Mouse (Mus musculus) stomach, adult 2 months (tissue): ENCODE measurements around the gene Olfr198. TPM values are rescaled to one million over a fixed set of nuclear protein-coding genes. Genes with fewer than 3 reads are reported as not detected.

Source experiments
- polyA plus RNA-seq: library from polyadenylated mRNA; depleted of rRNA; stranded (reverse); fragments of >200 nt; gene quantifications from 2 replicates; pipeline ENCODE4 v1.2.3, GENCODE M21; 2012; rRNA removed

The Olfr198 gene
- not detected in 2 replicates for polyA plus RNA-seq

DNA sequence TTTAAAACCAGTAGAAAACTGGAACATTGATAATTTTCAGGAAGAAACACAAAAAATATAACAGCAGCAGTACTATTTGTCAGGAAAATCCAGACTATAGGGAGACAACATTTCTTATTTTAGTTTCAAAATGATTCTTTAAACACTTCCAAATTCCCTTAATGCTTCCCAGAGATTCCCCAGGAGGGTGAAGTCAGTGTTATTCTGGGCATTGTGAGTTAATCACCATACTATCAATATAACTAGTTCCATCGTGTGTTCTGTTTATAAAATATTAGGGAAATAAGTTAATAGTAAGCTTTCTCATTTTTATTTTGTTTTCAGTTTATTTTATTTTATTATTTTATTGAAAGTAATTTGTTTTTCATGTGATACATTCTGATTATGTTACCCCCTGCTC is at the start of gene Olfr198:
TSS of gene Olfr198 (minus strand) at position 101 of the 400 bp plus-strand sequence.

DNA sequence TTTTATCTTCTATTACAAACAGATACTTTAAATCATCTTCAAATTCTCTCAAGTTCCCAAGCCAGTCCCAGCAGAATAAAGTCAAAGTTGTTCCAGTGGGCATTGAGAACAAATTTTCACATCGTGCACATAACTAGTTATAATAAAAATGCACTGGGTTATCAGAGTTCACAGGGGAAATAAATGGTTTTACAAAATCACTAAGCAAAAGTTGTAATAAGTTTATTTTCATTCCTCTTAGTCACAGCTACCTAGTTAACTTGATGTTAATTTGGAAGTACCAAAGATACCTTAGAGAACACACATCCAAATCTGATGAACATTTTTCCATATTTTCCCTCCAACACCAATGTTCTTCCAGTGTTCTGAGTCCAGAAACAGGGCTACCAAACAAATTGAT is 16.3 kb upstream of the Olfr198 start, which contains the start of gene Olfr199:
TSS of gene Olfr199 (minus strand) at position 101 of the 400 bp plus-strand sequence.

DNA sequence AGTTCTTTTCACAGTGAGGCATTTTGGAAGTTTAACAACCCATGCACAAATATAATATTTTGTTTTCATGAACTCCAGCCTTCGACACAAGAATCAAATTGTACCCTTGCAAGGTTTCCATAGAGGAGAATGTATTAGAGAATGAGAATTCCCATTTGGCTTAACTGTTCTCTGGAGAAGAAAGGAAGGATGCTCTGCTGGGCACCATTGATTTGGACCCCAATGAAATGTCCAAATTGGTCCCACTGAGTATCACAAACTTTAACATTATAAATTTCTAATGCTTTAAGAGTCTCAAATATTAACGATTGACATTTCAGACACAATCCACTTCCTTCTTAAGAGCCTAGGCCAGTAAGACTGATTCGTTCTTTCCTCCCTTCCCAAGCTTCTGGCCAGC is 33.0 kb downstream of the Olfr198 start, which contains the start of gene Olfr196:
TSS of gene Olfr196 (minus strand) at position 101 of the 400 bp plus-strand sequence.

Other genes starting within 250 kb of the Olfr198 start
- not detected in 2 replicates for gene Olfr183, start 208.2 kb downstream of the Olfr198 start, polyA plus RNA-seq
- gene Olfr186, start 173.2 kb downstream of the Olfr198 start, polyA plus RNA-seq: not detected in 2 replicates
- gene Olfr187, start 163.8 kb downstream of the Olfr198 start, polyA plus RNA-seq: not detected in 2 replicates
- not detected in 2 replicates for gene Olfr190, start 125.5 kb downstream of the Olfr198 start, polyA plus RNA-seq
- gene Olfr191, start 113.7 kb downstream of the Olfr198 start, polyA plus RNA-seq: not detected in 2 replicates
- not detected in 2 replicates for gene Olfr193, start 91.7 kb downstream of the Olfr198 start, polyA plus RNA-seq
- gene Olfr194, start 82.5 kb downstream of the Olfr198 start, polyA plus RNA-seq: not detected in 2 replicates
- gene Olfr195, start 56.5 kb downstream of the Olfr198 start, polyA plus RNA-seq: not detected in 2 replicates
- gene Olfr196, start 33.1 kb downstream of the Olfr198 start, polyA plus RNA-seq: not detected in 2 replicates
- gene Olfr199, start 16.2 kb upstream of the Olfr198 start, polyA plus RNA-seq: not detected in 2 replicates
- not detected in 2 replicates for gene Olfr201, start 69.1 kb upstream of the Olfr198 start, polyA plus RNA-seq
- gene Olfr202, start 83.3 kb upstream of the Olfr198 start, polyA plus RNA-seq: not detected in 2 replicates
- gene Olfr203, start 95.3 kb upstream of the Olfr198 start, polyA plus RNA-seq: not detected in 2 replicates
- not detected in 2 replicates for gene Olfr204, start 114.7 kb upstream of the Olfr198 start, polyA plus RNA-seq
- not detected in 2 replicates for gene Olfr205, start 127.6 kb upstream of the Olfr198 start, polyA plus RNA-seq
- gene Olfr206, start 145.7 kb upstream of the Olfr198 start, polyA plus RNA-seq: not detected in 2 replicates
- not detected in 2 replicates for gene Olfr209, start 160.5 kb upstream of the Olfr198 start, polyA plus RNA-seq
- not detected in 2 replicates for gene Gabrr3, start 203.8 kb upstream of the Olfr198 start, polyA plus RNA-seq